Mouse (Mus musculus) heart, adult 2 months (tissue): ENCODE data around the gene Pigh.

ENCODE experiments used
- CTCF ChIP-seq: fragments of 200-600 bp; IDR thresholded peaks from 2 replicates; pipeline ENCODE4 v1.8.1; 2022; ENCODE audit warnings: antibody characterized with exemption, mild to moderate bottlenecking, moderate library complexity
- EP300 ChIP-seq: fragments of 200-500 bp; IDR thresholded peaks from 2 replicates; pipeline ENCODE4 v1.6.1; 2011; ENCODE audit warnings: low read depth, low read length, control low read depth; ENCODE audit not compliant: insufficient read depth

DNA sequence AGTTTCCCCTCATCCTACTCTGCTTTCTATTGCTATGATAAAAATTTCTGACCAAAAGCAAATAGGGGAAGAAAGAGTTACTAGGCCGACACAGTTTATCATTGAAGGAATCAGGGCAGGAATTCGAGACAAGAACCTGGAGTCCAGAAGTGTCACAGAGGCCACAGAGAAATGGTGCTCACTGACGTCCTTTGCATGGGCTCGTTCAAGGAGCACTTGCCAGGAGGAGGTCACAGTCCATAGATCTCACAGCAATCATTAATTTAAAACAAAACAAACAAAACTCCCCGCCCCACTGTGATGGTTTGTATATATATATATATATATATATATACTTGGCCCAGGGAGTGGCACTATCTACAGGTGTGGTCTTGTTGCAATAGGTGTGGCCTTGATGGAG lies 15.9 kb upstream of the Pigh start:
- TF ChIP-seq CTCF (no peak), EP300 (no peak)
